Mouse (Mus musculus) embryonic facial prominence, embryonic 11.5 days (tissue): ENCODE measurements around the gene Catsper2. TPM values are rescaled to one million over a fixed set of nuclear protein-coding genes. Genes with fewer than 3 reads are reported as not detected.

Experiments used
- ATAC-seq: fragments of 200-750 bp; cut with Nextera tagmentation; replicated peaks from 2 replicates; pipeline ENCODE4 v1.8.0; 2017; ENCODE audit warnings: low read depth; ENCODE audit not compliant: insufficient number of reproducible peaks, low FRiP score, low TSS enrichment
- DNase-seq: peaks from one replicate; pipeline ENCODE4 v3.0.0-alpha.2; 2015; ENCODE audit warnings: low spot score
- H3K27ac ChIP-seq: fragments of 300-500 bp; sonication (generic); replicated peaks from 2 replicates; pipeline ENCODE4 v1.5.1; 2014; ENCODE audit warnings: mild to moderate bottlenecking, low read depth, low read length, control low read depth
- H3K27me3 ChIP-seq: fragments of 300-500 bp; sonication (generic); 2 replicates; pipeline ENCODE4 v1.6.1; 2014; ENCODE audit warnings: mild to moderate bottlenecking, low read length, moderate library complexity, mixed read lengths; ENCODE audit not compliant: control insufficient read depth, insufficient read depth
- H3K36me3 ChIP-seq: fragments of 300-500 bp; sonication (generic); replicated peaks from 2 replicates; pipeline ENCODE4 v1.6.1; 2014; ENCODE audit warnings: low read depth, mild to moderate bottlenecking, low read length, moderate library complexity, mixed read lengths; ENCODE audit not compliant: control insufficient read depth, insufficient read depth
- H3K4me1 ChIP-seq: fragments of 300-500 bp; sonication (generic); 2 replicates; pipeline ENCODE4 v1.6.1; 2014; ENCODE audit warnings: low read length, mixed read lengths; ENCODE audit not compliant: control insufficient read depth, insufficient read depth
- H3K4me2 ChIP-seq: fragments of 300-500 bp; sonication (generic); 2 replicates; pipeline ENCODE4 v1.6.1; 2014; ENCODE audit warnings: low read depth, mild to moderate bottlenecking, control low read depth, low read length, moderate library complexity
- H3K4me3 ChIP-seq: fragments of 300-500 bp; sonication (generic); 2 replicates; pipeline ENCODE4 v1.5.1; 2014; ENCODE audit warnings: low read depth, low read length, control low read depth
- H3K9ac ChIP-seq: fragments of 300-500 bp; sonication (generic); replicated peaks from 2 replicates; pipeline ENCODE4 v1.6.1; 2014; ENCODE audit warnings: mild to moderate bottlenecking, control low read depth, low read length
- H3K9me3 ChIP-seq: fragments of 300-500 bp; sonication (generic); replicated peaks from 2 replicates; pipeline ENCODE4 v1.6.1; 2016; ENCODE audit warnings: mild to moderate bottlenecking, low read length, inconsistent platforms, mixed read lengths; ENCODE audit not compliant: control insufficient read depth
- WGBS: fragments of 180-500 bp; shearing (Covaris S2); extraction: QIAGEN DNeasy Blood & Tissue Kit; methylation state at CpG from one replicate; pipeline ENCODE4 v1.1.7; 2014; 5-methylcytosine and 5-hydroxymethylcytosine counted together
- polyA plus RNA-seq: library from polyadenylated mRNA; unstranded; fragments of >200 nt; fragmentation: Nextera tagmentation; extraction: Ambion mirVana; gene quantifications from 2 replicates; pipeline ENCODE4 v1.2.1, GENCODE M21; 2014

Catsper2 gene
- 1.8 and 2.0 TPM in 2 replicates for polyA plus RNA-seq

GRCm38 (mm10) chr2:121413387-121414042 lies at the start of gene Catsper2, which contains the start of gene Pdia3:
TSS of gene Catsper2 (minus strand) at chr2:121413792.
TSS of gene Pdia3 (plus strand) at chr2:121413775.
- ATAC-seq (peak; percentile 99), DNase-seq (peak; percentile 98)
- H3K4me2 ChIP-seq: peak within 1 kb of the TSS; percentile 61
- H3K9ac ChIP-seq: peak within 1 kb of the TSS; percentile 98
- H3K9me3 ChIP-seq: no peaks in the 10 kb centered on the region
- H3K4me3 ChIP-seq: peak within 1 kb of the TSS; percentile 99
- H3K27me3 ChIP-seq: no peaks in the 10 kb centered on the region
- no peaks in the 10 kb centered on the region for H3K4me1 ChIP-seq
- H3K27ac ChIP-seq: peak within 1 kb of the TSS; percentile 97
- H3K36me3 ChIP-seq: peaks cover 7% of the 10 kb centered on the region; the same call in 1 of the 2 replicates
- WGBS: under 1% methylated on average over 62 of the region's 68 CpGs

GRCm38 (mm10) chr2:121460071-121460470 lies 46.5 kb upstream of the Catsper2 start:
- WGBS: 73% methylated on average over 2 of the region's 2 CpGs
- ATAC-seq: no peak

DNA sequence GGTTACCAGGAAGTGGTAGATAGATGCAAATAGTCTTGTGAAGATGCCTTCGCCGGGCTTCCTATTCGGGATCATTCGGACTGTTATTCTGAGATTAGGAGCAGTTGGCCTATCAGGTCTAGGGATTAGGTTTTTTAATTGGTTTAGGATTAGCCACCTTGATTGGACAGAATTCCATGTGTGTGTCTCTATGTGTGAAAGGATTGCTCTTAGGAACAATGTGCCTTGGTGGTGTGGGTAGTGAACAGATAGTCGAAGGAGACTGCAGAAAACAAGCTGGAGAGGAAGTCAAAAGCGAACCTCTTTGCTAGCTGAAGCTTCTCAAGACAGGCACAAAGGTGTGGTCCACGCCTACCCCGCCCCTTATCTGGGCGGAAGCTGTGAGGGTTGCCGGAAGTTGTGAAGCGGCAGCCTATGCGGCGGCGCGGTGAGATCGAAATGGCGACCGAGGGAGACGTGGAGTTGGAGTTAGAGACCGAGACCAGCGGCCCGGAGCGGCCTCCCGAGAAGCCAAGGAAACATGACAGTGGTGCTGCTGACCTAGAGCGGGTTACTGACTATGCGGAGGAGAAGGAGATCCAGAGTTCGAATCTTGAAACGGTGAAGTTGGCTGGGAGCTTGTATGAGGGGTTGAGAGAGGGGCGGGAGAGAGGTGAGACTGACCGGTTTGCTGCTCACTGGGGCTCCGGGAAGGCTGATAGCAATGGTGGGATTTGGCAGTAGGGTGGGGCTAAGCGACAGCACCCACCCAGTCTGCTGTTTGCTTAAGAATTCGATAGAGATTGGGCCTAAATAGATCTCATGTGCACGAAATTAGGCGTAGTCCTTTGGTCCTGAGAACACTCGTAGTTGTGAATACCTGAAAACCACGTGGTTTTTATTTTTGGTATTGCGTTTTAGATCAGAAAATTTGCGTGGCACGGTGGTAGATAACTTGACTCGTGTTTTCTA lies 43.4 kb upstream of the Catsper2 start, which contains the start of gene Serinc4:
Serinc4 (minus strand) TSS at position 90 of the 951 bp plus-strand sequence.
- DNase-seq (peak; percentile 92), ATAC-seq (peak; percentile 85)
- peak within 1 kb of the TSS; percentile 22; the same call in 1 of the 2 replicates for H3K27ac ChIP-seq
- H3K4me3 ChIP-seq: peak within 1 kb of the TSS; percentile 78
- no peaks in the 10 kb centered on the region for H3K4me1 ChIP-seq
- H3K9me3 ChIP-seq: no peaks in the 10 kb centered on the region
- WGBS: 5% methylated on average over 41 of the region's 41 CpGs
- H3K27me3 ChIP-seq: no peaks in the 10 kb centered on the region
- H3K9ac ChIP-seq: peak within 1 kb of the TSS; percentile 77
- no peaks in the 10 kb centered on the region; the same call in 1 of the 2 replicates for H3K36me3 ChIP-seq
- H3K4me2 ChIP-seq: peak within 1 kb of the TSS; percentile 61

More at GRCm38 (mm10) chr2:121460071-121460470, 46.5 kb upstream of the Catsper2 start:
- H3K27ac ChIP-seq: no peak overlapping the region
- H3K4me3 ChIP-seq: no peak overlapping the region
- H3K4me2 ChIP-seq: no peak overlapping the region
- H3K36me3 ChIP-seq: no peaks in the 10 kb centered on the region
- no peaks in the 10 kb centered on the region for H3K9me3 ChIP-seq
- DNase-seq: no peak
- H3K27me3 ChIP-seq: no peaks in the 10 kb centered on the region
- H3K9ac ChIP-seq: no peak overlapping the region
- no peaks in the 10 kb centered on the region for H3K4me1 ChIP-seq

GRCm38 (mm10) chr2:121455534-121455933 lies 41.9 kb upstream of the Catsper2 start:
- Histone ChIP-seq H3K4me1 (no peaks in the 10 kb centered on the region), H3K9me3 (no peaks in the 10 kb centered on the region), H3K27ac (no peak overlapping the region), H3K9ac (no peak overlapping the region), H3K4me2 (no peak overlapping the region), H3K4me3 (no peak overlapping the region), H3K27me3 (no peaks in the 10 kb centered on the region), H3K36me3 (no peaks in the 10 kb centered on the region; the same call in 1 of the 2 replicates)
- ATAC-seq (no peak), DNase-seq (no peak)
- 78% methylated on average over 5 of the region's 5 CpGs for WGBS

DNA sequence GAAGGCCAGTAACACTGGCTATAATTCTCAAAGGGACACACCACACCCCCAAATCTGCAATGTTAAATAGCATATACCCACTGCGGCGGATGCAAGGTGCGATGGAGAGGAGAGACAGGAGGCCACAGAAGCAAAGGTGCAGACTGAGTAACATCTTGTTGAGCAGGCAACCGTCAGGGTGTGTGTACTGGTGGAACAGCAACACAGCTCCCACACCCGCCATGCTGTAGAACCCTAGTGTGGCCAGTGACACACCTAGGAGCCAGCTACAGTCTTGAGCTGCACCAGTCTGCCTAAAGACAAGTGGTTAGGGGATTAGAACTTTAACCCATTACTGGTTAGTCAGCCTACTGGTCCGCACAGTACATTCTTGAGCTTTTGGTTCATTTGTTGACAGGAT lies 40.3 kb upstream of the Catsper2 start:
- Histone ChIP-seq H3K9ac (no peak overlapping the region), H3K4me2 (no peak overlapping the region), H3K4me3 (no peak overlapping the region), H3K27me3 (no peaks in the 10 kb centered on the region), H3K27ac (no peak overlapping the region), H3K4me1 (no peaks in the 10 kb centered on the region), H3K36me3 (no peaks in the 10 kb centered on the region; the same call in 1 of the 2 replicates), H3K9me3 (no peaks in the 10 kb centered on the region)
- WGBS: 90% methylated on average over 6 of the region's 6 CpGs
- ATAC-seq (no peak), DNase-seq (no peak)

DNA sequence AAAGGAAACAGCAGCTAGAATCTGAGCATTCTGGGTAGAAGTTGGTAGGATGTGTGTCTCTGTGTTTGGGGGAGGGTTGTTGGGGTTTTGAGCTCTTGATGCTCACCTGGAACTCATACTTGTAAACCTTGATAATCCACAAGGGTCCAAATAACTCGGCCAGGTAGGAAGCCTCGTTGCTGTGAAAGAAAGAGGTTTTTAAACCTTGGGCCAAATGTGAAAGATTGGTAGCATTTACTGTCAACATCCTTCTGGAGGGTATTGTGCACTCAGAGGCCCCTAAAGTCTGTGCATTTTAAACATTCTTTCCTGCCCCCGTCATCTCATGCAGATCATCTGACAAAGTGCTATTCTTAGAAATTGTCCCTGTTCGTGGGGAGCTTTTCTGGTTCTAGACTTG lies 39.4 kb upstream of the Catsper2 start, which contains the start of gene Hypk:
Hypk (plus strand) TSS at position 301 of the 400 bp plus-strand sequence.
- H3K4me1 ChIP-seq: no peaks in the 10 kb centered on the region
- WGBS: 78% methylated on average over 4 of the region's 4 CpGs
- H3K36me3 ChIP-seq: no peaks in the 10 kb centered on the region; the same call in 1 of the 2 replicates
- H3K9me3 ChIP-seq: no peaks in the 10 kb centered on the region
- H3K4me2 ChIP-seq: no peak within 1 kb of the TSS
- H3K27me3 ChIP-seq: no peaks in the 10 kb centered on the region
- no peak within 1 kb of the TSS for H3K4me3 ChIP-seq
- H3K9ac ChIP-seq: no peak within 1 kb of the TSS
- ATAC-seq (no peak), DNase-seq (no peak)
- no peak within 1 kb of the TSS for H3K27ac ChIP-seq

DNA sequence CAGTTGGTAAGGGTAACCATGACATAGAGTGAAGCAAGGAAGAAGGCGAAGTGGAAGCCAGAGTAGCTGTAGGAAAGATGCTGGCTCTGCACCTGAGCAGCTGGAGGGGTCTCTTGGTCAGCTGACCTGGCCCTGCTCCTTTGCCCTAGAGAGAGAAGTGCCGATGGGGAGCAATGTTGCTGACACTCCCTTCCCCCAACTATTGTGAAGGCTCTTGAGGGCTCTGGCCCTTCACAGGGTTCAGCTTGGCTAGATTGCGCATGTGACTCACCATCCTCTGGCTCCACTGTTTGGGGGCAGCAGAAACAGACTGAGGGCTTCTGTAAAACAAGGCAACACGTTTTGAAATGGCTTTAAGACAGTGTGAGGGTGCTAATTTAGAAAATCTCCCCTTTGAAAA lies 38.8 kb upstream of the Catsper2 start:
- no peaks in the 10 kb centered on the region for H3K4me1 ChIP-seq
- no peak overlapping the region for H3K4me3 ChIP-seq
- DNase-seq: no peak
- ATAC-seq: no peak
- no peaks in the 10 kb centered on the region for H3K9me3 ChIP-seq
- H3K27me3 ChIP-seq: no peaks in the 10 kb centered on the region
- 90% methylated on average over 4 of the region's 4 CpGs for WGBS
- no peak overlapping the region for H3K9ac ChIP-seq
- no peaks in the 10 kb centered on the region; the same call in 1 of the 2 replicates for H3K36me3 ChIP-seq
- no peak overlapping the region for H3K4me2 ChIP-seq
- H3K27ac ChIP-seq: no peak overlapping the region
